Mouse (Mus musculus) bone marrow, adult 2 months (tissue): Measurements from ENCODE around the gene Cisd2.

Source experiments
- CTCF ChIP-seq: fragments of 200-500 bp; IDR thresholded peaks from 2 replicates; pipeline ENCODE4 v1.5.1; 2011; ENCODE audit warnings: low read length, control low read depth; ENCODE audit not compliant: control insufficient read depth, insufficient read depth
- POLR2A ChIP-seq: fragments of 200-500 bp; IDR thresholded peaks from 2 replicates; pipeline ENCODE4 v1.6.1; 2011; ENCODE audit warnings: low read depth, mild to moderate bottlenecking, control low read depth, low read length, borderline replicate concordance; ENCODE audit not compliant: control insufficient read depth

- TF ChIP-seq POLR2A (no peak), CTCF (no peak)
Observed at GRCm38 (mm10) chr3:135379868-135380267, 43.9 kb downstream of the Cisd2 start.
